Mouse (Mus musculus) thymus, adult 2 months (tissue): ENCODE results near the gene Ccnk.

Source experiments
- CTCF ChIP-seq: fragments of 200-500 bp; IDR thresholded peaks from 2 replicates; pipeline ENCODE4 v1.5.1; 2012; ENCODE audit warnings: mild to moderate bottlenecking, control low read depth, low read length, moderate library complexity, borderline replicate concordance; ENCODE audit not compliant: control insufficient read depth, poor library complexity, insufficient read depth; ENCODE audit errors: extremely low read depth
- POLR2A ChIP-seq: fragments of 200-500 bp; IDR thresholded peaks from 2 replicates; pipeline ENCODE4 v1.6.1; 2012; ENCODE audit warnings: mild to moderate bottlenecking, low read length, control low read depth, moderate library complexity; ENCODE audit not compliant: control insufficient read depth, poor library complexity, insufficient read depth; ENCODE audit errors: extremely low read depth

DNA sequence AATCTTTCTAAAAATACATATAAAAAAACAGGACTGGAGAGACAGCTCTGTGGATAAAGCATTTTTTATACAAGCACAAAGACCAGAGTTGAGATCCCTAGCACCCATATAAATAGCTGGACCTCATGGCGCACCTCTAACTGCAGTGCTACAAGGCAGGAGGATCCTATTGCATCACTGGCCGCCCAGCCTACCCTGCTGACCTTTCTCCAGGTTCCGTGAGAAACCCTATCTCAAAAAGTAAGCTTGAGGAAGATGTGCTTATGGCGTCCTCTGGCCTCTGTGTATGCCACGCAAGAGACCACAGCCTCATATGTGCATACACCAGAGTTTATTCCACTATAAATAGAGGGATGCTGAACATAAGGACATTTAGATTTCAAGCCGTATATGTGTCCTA lies 2.3 kb downstream of the Ccnk start:
- no peak for TF ChIP-seq CTCF
- no peak for TF ChIP-seq POLR2A
